Mouse (Mus musculus) heart, postnatal 36 days (tissue): ENCODE measurements around the gene Tvp23b. TPM values are rescaled to one million over a fixed set of nuclear protein-coding genes. Genes with fewer than 3 reads are reported as not detected.

Experiments used
- DNase-seq, 2 experiments: peaks; one replicate each; pipeline ENCODE4 v3.0.0; 2021 to 2022
- intact Hi-C: fragments of 180-260 bp; cut with DNase I; formaldehyde crosslinking; loops from one replicate; pipeline ENCODE4 v1.15.1; 2025
- total RNA-seq, 2 experiments: library from RNA; stranded (reverse); gene quantifications; 2 replicates each; pipeline ENCODE4 v1.2.3; 2021

The Tvp23b gene
- total RNA-seq, 2 experiments from 2014 or later = 18.6 to 18.8 TPM

DNA sequence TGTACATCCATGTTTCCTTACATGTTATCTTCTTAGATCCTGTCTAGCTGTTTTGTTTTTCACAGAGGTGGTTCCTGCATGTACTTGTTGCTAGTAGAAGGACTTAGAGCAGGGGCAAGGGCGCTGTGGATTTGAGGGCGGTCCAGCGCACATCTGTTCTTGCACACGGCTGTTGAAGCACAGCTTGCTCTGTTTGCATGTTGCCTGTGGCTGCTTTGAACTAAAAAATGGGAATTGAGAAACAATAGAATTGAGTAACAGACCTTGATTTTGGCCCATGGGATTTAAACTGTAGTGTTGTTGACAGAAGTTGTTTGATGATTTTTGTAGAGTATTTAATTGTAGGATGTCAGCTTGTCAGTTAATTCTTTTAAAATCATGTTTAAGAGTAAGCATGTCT lies 11.5 kb downstream of the Tvp23b start:
- intact Hi-C loops = no loop called here
- no peak for DNase-seq

- intact Hi-C loops = no loop called here
Measured at GRCm38 (mm10) chr11:62891763-62892162, 12.5 kb downstream of the Tvp23b start.

DNA sequence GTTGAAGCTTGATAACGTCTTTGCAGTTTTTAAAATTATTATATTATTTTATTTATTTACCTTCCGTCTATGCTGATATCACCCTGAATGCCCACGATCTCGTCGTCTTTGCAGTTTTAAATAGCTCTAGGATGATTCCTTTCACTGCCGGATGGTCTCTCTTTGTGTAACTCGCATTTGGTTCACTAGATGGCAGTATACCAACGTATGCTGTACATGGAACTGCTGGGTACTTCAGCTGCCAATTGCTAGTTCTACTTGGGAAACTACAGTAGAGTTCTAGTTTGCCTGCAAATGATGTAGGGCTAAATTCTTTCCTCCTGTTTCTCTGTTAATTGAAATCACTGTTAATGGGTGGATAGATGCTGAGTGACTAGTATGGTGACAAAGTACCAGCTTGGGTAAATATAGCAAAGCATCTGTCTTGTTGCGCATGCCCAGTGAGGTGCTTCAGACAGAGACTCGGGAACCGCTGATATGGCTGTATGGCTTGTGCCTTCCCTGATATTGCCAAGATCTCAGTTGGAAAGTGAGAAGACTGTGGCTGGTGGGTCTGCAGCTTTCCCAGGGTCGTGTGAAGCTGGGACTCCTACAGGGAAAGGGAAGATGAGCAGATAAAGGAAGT lies 22.6 kb downstream of the Tvp23b start:
- intact Hi-C loops = loop anchor here (5.0 kb wide), 1 partner anchor 270 kb away; no protein-coding TSS in a partner anchor
- DNase-seq = peak; percentile 47 to 54

More at GRCm38 (mm10) chr11:62891763-62892162, 12.5 kb downstream of the Tvp23b start:
- DNase-seq = no peak

DNA sequence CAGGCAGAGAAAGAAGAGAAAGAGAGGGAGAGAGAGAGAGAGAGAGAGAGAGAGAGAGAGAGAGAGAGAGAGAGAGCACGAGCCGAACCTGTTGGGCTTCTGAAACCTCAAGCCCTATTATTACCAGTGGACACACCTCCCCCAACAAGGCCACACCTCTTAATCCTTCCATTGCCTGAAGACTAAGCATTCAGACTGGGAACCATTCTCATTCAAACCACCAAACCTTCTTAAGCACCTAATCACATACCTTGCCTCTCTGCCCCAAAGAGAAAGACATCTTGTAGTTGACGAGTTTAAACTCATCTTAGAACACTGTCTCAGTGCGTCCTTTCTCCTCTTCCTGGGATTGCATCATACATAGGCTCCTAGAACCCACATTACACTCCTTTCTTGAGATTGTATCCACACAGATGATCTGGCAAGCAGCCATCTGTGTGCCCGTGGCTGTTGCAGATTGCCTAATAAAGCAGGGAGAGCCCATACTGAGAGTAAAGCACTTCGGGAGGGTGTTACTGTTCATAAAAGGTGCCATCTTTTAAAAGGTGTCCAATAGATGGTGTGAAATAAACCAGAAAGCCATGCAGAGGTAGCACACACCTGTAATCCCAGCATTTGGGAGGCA lies 24.7 kb downstream of the Tvp23b start:
- DNase-seq = no peak
- intact Hi-C loops = loop anchor here (5.0 kb wide), 1 partner anchor 268 kb away; no protein-coding TSS in a partner anchor

GRCm38 (mm10) chr11:62909720-62910306 lies 30.6 kb downstream of the Tvp23b start:
- no peak for DNase-seq
- intact Hi-C loops = no loop called here

- intact Hi-C loops = no loop called here
- DNase-seq = no peak
Measured at GRCm38 (mm10) chr11:62911362-62911761, 32.1 kb downstream of the Tvp23b start.

DNA sequence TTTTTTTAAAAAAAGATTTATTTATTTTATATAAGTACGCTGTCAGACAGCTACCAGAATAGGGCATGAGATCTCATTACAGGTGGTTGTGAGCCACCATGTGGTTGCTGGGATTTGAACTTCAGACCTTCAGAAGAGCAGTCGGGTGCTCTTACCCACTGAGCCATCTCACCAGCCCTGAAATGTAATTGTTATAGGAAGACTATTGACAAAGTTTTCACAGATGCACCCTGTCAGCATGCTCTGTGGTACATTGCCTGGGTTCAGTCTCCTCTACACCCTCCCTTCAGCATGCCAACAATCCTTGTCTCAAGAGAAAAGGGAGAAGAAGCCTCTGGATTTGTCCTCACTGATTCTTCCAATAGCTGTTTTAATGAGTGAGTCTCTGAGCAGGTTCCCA lies 33.9 kb downstream of the Tvp23b start:
- DNase-seq = no peak
- intact Hi-C loops = no loop called here

DNA sequence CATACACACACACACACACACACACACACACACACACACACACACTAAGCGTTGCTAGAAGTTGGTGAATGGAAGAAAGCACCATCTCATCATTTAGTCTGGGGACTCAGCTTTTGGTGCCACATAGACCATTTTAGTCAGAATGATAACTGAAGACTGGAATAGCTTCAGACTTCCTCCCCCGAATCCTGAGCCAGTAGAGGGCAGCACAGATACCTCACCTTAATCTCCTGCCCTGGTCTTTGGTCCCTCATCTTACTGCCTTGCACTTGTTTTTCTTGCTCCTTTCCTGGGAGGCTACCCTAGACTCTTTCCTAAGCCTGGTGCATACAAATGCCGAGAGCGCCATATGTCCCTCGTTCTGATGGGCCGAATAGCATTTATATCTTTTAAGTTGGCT lies 35.3 kb downstream of the Tvp23b start:
- intact Hi-C loops = no loop called here
- DNase-seq = peak in 1 of 2 experiments; percentile 26

DNA sequence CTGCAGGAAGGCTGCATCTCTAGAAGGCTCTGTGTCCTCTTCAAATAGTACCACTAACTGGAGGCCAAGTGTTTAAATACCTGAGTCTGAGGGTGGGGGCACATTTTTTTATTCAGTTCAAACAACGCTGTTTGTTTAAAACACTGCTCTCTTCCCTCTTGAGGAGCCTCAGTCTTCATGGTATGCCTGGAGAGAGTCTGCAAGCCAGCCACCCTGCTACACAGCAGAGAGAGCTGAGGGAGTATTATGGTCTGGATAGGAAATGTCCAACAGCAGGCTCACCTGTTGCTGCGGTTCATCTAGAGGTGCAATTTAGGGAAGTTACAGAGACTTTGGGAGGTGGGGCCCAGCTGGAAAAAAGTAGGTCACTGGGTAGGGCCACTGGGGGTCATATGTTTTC lies 36.2 kb downstream of the Tvp23b start:
- intact Hi-C loops = no loop called here

GRCm38 (mm10) chr11:62916765-62917164 lies 37.5 kb downstream of the Tvp23b start:
- no peak for DNase-seq
- intact Hi-C loops = no loop called here

More for the DNA sequence above, 36.2 kb downstream of the Tvp23b start:
- no peak for DNase-seq

DNA sequence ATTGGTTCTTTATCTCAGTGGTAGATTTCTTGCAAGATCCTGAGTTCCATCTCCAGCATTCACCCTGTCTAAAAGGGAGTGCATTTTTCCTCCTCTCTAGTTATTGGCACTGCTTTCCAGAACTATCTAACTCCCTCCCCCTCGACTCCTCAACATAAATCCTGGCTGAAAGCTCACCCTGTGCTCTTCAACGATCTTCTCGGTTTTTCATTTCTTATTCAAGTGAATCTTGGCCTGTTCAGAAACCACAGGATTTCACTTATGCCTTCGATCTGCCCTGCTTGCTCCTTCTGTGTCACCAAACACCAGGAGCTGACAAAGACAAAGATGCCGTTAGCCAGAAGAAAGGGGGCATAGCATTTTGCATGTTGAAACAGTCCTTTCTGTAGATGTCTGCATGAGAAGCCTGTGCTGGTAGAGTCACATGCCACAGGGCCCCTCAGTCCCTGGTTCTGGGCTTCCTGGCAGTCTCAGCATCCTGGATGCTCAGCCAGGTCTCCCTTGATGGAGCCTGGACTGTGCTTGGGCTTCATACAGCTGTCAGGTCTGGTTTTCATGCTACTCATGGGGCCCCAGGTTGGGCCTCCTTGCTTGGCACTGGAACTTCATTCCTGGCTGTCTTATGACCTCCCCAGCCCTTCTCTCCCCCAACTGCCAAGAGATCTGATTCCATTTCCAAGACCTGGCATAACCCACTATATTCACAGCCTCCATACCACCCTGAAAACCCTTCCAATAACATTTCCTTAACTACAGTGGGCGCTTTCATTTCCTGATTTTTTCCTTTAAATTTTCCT lies 40.9 kb downstream of the Tvp23b start:
- DNase-seq = no peak
- intact Hi-C loops = loop anchor here (2.0 to 5.0 kb wide), 3 partner anchors 62 to 253 kb away; no protein-coding TSS in a partner anchor

GRCm38 (mm10) chr11:62920743-62921050 lies 41.4 kb downstream of the Tvp23b start:
- intact Hi-C loops = loop anchor here (1.0 to 5.0 kb wide), 6 partner anchors 62 to 252 kb away; no protein-coding TSS in a partner anchor
- no peak for DNase-seq

DNA sequence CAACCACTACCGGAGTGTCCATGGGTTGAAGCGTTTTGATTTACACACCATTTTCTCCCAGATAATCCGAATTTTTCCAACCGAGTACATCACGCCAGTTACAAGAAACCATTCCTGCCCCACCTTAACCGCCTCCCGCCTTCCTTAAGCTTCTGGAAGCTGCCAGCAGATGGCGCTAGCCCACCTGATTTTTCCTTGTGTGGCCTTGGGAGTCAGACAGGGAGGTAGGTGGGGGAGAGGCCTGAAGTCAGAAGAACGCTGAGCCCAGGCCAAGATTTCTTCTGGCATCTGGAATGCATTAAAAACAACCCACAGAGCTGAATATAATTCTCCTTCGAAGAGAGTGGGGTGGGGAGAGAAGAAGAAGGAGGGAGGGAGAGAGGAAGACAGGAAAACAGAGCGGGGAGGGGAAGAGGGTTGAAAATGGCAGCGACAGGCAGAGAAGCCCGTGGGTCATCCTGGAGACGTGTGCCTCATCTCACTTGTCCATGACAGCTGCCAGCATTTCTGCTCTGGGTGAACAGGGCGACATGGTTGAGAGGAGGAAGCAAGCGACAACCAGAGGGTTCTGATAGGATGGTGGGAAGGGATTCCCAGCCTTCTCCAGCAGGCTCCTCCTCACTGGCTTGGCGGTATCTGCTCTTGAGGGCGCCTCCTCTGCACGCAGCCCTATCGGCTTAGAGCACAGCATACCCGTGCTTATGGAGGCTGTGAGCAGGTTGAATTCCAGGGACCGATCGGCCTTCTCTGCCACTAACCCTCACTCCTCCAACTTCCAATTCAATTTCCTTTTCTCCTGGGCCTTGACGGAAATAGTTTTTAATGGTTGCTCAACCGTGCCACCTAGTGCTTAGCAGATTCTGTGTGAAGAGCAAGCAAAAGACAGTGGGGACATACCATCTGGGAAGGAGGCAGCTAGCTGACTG lies 42.1 kb downstream of the Tvp23b start:
- intact Hi-C loops = loop anchor here (1.0 to 5.0 kb wide), 6 partner anchors 61 to 251 kb away; no protein-coding TSS in a partner anchor
- DNase-seq = peak; percentile 93 to 95

DNA sequence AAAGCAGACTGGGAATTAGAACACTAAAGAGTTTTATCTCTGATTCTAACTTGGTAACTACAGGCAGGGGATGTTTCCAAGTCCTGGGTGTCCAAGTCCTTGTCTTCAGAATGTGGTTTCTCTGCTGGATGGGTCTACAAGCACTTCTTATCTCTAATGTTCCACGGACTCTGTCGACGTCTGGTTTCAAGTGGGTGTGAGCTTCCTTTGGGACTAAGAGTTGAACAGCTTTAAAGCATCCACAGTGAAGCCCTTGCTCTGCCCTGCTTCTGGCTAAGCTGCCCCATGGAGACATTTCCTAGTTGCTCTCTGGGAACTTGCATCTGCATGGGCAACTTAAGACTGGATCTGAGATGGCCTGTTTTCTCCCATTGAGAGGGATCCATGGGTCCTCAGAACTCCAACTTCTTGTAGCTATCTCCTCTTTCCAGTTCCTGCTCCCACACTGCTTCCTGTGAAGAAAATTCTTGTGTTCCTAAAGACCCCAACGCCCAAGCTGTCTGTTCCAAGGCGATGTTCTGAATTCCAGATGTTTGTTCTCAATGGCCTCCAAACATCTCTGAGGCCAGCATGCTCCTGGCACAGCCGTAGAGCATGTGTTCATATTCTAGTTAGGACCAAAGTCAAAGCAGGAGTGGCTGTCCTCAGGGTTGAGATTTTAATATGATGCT lies 45.0 kb downstream of the Tvp23b start:
- intact Hi-C loops = loop anchor here (5.0 kb wide), 2 partner anchors 58 to 103 kb away; no protein-coding TSS in a partner anchor
- DNase-seq = peak; percentile 48 to 65

GRCm38 (mm10) chr11:62929799-62930198 lies 50.5 kb downstream of the Tvp23b start:
- no peak for DNase-seq
- intact Hi-C loops = no loop called here

- intact Hi-C loops = no loop called here
Measured at GRCm38 (mm10) chr11:62930574-62930973, 51.3 kb downstream of the Tvp23b start.

DNA sequence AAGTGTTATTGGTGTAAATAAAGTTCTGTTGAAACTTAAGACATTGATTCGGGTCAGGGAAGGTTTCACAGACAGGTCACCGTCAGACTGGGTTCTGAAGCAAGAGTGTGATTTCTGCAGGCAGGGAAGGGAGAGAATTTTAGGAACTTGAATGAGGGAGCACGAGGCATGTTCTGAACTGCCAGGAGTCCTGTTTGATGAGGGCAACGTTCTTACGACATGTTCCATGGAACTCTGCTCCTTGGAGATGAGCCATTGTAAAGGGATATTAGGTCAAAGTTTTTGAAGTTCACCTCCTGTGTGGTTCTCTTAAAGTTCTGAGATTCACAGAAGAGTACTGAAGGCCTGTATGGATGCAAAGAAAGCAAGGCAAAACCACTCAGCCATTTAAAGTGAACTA lies 51.9 kb downstream of the Tvp23b start:
- intact Hi-C loops = no loop called here
- no peak for DNase-seq

More at GRCm38 (mm10) chr11:62930574-62930973, 51.3 kb downstream of the Tvp23b start:
- DNase-seq = no peak

DNA sequence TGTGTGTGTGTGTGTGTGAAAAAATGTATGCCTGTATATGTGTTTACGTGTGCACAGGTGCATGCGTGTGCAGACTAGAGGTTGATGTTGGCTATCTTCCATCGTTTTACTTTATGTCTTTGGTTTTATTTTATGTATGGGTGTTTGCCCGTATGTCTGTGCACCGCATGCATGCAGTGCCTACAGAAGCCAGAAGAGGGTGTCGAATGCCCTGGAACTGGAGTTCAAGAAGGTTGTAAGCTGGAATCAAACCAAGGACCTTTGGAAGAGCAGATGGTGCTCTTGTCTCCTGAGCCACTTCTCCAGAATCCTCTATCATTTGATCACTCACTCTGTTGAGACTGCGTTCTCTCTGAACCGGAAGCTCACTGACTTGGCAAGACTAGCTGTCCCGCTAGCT lies 53.8 kb downstream of the Tvp23b start:
- DNase-seq = no peak
- intact Hi-C loops = no loop called here

DNA sequence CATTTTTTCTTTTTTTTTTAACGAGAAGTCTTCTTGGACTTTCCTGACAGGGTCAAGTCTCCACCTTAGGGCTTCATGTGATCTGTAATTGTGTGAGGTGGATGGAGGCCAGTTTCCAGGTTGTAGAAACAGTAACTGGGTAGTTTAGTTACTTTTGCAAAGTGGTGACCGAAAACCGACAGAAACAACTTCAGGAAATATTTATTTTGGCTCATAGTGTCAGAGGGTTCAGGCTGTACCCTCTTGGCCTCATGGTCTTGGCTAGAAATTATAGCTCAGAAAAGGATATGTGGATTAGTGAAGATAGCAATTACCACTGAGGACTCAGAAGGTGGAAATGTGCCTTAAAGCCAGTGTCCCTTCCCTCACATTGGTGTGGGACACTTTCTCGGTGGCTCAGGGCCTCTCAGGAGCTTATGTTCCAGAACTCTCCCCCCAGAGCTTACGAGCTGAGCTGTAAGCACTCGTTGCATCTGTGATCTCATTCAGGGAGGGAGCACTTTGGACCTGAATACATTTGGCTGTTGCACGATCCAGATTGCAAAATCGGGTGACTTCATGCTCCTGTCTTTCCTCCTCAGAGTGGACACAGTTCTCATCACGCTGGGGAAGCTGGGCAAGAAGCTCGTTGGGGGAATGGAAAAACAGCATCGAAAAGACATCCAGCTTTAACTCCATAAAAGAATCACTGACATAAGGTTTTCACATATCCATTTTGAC lies 55.7 kb downstream of the Tvp23b start:
- DNase-seq = peak; percentile 38 to 52
- intact Hi-C loops = no loop called here
